Mouse (Mus musculus) small intestine, adult 2 months (tissue): Measurements from ENCODE around the gene Hapln2. TPM values are rescaled to one million over a fixed set of nuclear protein-coding genes. Genes with fewer than 3 reads are reported as not detected.
A peak's percentile ranks its signal among the peaks of the same experiment; 100 is the strongest.

Source experiments
- H3K27ac ChIP-seq: fragments of 200-500 bp; 2 replicates; pipeline ENCODE4 v1.5.1; 2012; ENCODE audit warnings: low read depth, low read length, control low read depth, inconsistent platforms; ENCODE audit not compliant: insufficient read depth
- H3K27me3 ChIP-seq: fragments of 200-500 bp; 2 replicates; pipeline ENCODE4 v1.6.1; 2012; ENCODE audit warnings: mild to moderate bottlenecking, moderate library complexity, low read length, inconsistent platforms; ENCODE audit not compliant: control insufficient read depth, insufficient read depth
- H3K36me3 ChIP-seq: fragments of 200-500 bp; 2 replicates; pipeline ENCODE4 v1.6.1; 2012; ENCODE audit warnings: mild to moderate bottlenecking, low read length, control low read depth, inconsistent platforms; ENCODE audit not compliant: control insufficient read depth, insufficient read depth
- H3K4me1 ChIP-seq: fragments of 200-500 bp; 2 replicates; pipeline ENCODE4 v1.6.1; 2012; ENCODE audit warnings: low read length, inconsistent platforms, mixed read lengths; ENCODE audit not compliant: control insufficient read depth, insufficient read depth, insufficient read length
- H3K4me3 ChIP-seq: fragments of 200-500 bp; 2 replicates; pipeline ENCODE4 v1.5.1; 2012; ENCODE audit warnings: low read depth, mild to moderate bottlenecking, control low read depth, inconsistent platforms, low read length, moderate library complexity
- CTCF ChIP-seq: fragments of 200-500 bp; IDR thresholded peaks from 2 replicates; pipeline ENCODE4 v1.5.1; 2012; ENCODE audit warnings: low read depth, mild to moderate bottlenecking, control low read depth, inconsistent platforms, low read length, moderate library complexity, mixed read lengths; ENCODE audit not compliant: insufficient replicate concordance, insufficient read length; ENCODE audit errors: extremely low read depth
- POLR2A ChIP-seq: fragments of 200-500 bp; IDR thresholded peaks from 2 replicates; pipeline ENCODE4 v1.6.1; 2012; ENCODE audit warnings: low read depth, mild to moderate bottlenecking, control low read depth, inconsistent platforms, low read length, moderate library complexity
- WGBS: fragments of 180-500 bp; shearing (Covaris S2); methylation state at CpG from one replicate; pipeline ENCODE4 v1.1.7; 2018; 5-methylcytosine and 5-hydroxymethylcytosine counted together
- polyA plus RNA-seq: library from polyadenylated mRNA; depleted of rRNA; stranded (reverse); fragments of >200 nt; gene quantifications from 2 replicates; pipeline ENCODE4 v1.2.3, GENCODE M21; 2012

Gene Hapln2
- polyA plus RNA-seq, 1 experiment = not detected

- 34% methylated on average over 3 of the region's 3 CpGs for WGBS
- Histone ChIP-seq H3K27me3 (0 out of 2 replicates have a peak, but pooled peaks cover 4% of the 10 kb centered on the region), H3K27ac (no peak overlapping the region), H3K36me3 (no peaks in the 10 kb centered on the region), H3K4me3 (no peak overlapping the region), H3K4me1 (peaks cover 16% of the 10 kb centered on the region)
- no peak for TF ChIP-seq CTCF
- TF ChIP-seq POLR2A = no peak
These were observed 43.3 kb downstream of the Hapln2 start for GRCm38 (mm10) chr3:87984094-87984493.

GRCm38 (mm10) chr3:87983627-87984026 is 43.8 kb downstream of the Hapln2 start:
- H3K4me1 ChIP-seq = peaks cover 16% of the 10 kb centered on the region
- H3K36me3 ChIP-seq = no peaks in the 10 kb centered on the region
- no peak for TF ChIP-seq POLR2A
- TF ChIP-seq CTCF = no peak
- peak overlapping the region; percentile 57; the same call in 1 of the 2 replicates for H3K27ac ChIP-seq
- H3K27me3 ChIP-seq = 0 out of 2 replicates have a peak, but pooled peaks cover 4% of the 10 kb centered on the region
- H3K4me3 ChIP-seq = no peak overlapping the region
- 73% methylated on average over 6 of the region's 6 CpGs for whole genome bisulfite sequencing

GRCm38 (mm10) chr3:87982836-87983601 is 44.4 kb downstream of the Hapln2 start:
- peaks cover 16% of the 10 kb centered on the region for H3K4me1 ChIP-seq

GRCm38 (mm10) chr3:87981894-87982835 is 45.2 kb downstream of the Hapln2 start:
- no peak overlapping the region for H3K4me3 ChIP-seq
- H3K4me1 ChIP-seq = peaks cover 16% of the 10 kb centered on the region
- peak overlapping the region; percentile 79 for H3K27ac ChIP-seq

More at GRCm38 (mm10) chr3:87982836-87983601, 44.4 kb downstream of the Hapln2 start:
- no peaks in the 10 kb centered on the region for H3K36me3 ChIP-seq
- TF ChIP-seq POLR2A = no peak
- TF ChIP-seq CTCF = no peak
- H3K4me3 ChIP-seq = no peak overlapping the region
- H3K27ac ChIP-seq = peak overlapping the region; percentile 79
- 23% methylated on average over 13 of the region's 13 CpGs for WGBS
- H3K27me3 ChIP-seq = no peaks in the 10 kb centered on the region

GRCm38 (mm10) chr3:87981214-87981760 is 46.1 kb downstream of the Hapln2 start:
- no peaks in the 10 kb centered on the region for H3K36me3 ChIP-seq
- peak overlapping the region; percentile 79; the same call in 1 of the 2 replicates for H3K27ac ChIP-seq
- WGBS = 87% methylated on average over 6 of the region's 6 CpGs
- TF ChIP-seq CTCF = no peak
- no peak for TF ChIP-seq POLR2A
- peaks cover 16% of the 10 kb centered on the region for H3K4me1 ChIP-seq
- no peaks in the 10 kb centered on the region for H3K27me3 ChIP-seq
- H3K4me3 ChIP-seq = no peak overlapping the region

More at GRCm38 (mm10) chr3:87981894-87982835, 45.2 kb downstream of the Hapln2 start:
- WGBS = 27% methylated on average over 12 of the region's 12 CpGs
- Histone ChIP-seq H3K36me3 (no peaks in the 10 kb centered on the region), H3K27me3 (no peaks in the 10 kb centered on the region)
- no peak for TF ChIP-seq POLR2A
- no peak for TF ChIP-seq CTCF

GRCm38 (mm10) chr3:87980728-87981127 is 46.7 kb downstream of the Hapln2 start:
- 86% methylated on average over 5 of the region's 5 CpGs for WGBS

More at GRCm38 (mm10) chr3:87980728-87981127, 46.7 kb downstream of the Hapln2 start:
- Histone ChIP-seq H3K27me3 (no peaks in the 10 kb centered on the region), H3K4me1 (peaks cover 16% of the 10 kb centered on the region), H3K27ac (no peak overlapping the region), H3K4me3 (no peak overlapping the region), H3K36me3 (no peaks in the 10 kb centered on the region)
- TF ChIP-seq CTCF = no peak
- no peak for TF ChIP-seq POLR2A
